Mouse (Mus musculus): ENCODE results near the gene Mnt. TPM values are rescaled to one million over a fixed set of nuclear protein-coding genes. Genes with fewer than 3 reads are reported as not detected.

Gene Mnt
- 18.8 TPM for polyA plus RNA-seq (2017; shearing (Covaris generic))

DNA sequence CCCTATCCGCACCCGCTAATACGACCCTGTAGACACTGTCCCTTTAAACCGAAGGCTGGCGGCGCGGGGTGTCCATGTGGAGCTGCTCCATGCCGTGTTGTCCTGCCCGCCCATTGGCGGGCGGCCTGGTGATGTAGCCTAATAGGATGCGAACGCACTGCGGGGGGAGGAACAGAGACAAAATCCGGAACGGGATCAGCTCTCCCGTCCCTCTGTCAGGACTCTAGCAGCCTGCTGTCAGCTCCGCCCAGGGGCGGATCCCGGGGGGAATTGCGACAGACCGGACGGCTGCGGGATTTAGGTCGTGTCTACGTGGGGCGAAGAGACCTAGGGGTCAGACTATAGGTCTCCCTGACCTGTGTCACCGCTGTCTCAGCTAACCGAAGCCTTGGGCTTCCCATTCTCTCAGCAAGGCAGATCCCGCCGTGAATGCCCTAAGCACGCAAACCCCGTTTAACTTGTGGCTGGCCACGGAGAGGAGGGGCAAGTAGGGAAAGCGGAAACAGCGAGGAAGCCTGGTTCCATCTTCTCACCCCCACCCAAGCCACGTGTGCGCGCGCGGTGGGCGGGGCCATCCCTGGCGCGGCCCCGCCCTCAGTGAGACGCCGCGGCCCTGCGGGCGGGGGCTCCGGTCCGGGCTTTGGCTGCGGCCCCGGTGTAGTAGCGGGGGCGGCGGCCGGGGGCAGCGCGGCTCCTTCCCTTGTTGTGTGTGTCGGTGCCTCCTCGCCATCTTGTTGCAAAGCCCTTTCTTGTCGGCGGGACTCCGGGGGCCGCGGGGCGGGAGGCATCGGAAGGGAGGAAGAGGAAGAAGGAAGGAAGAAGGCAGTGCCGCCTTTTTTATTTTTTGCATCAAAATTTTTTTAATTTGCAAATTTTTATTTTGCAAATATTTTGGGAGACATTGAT is at the start of gene Mnt:
Gene Mnt (plus strand): TSS at position 665 of the 906 bp plus-strand sequence.

Other genes starting within 250 kb of the Mnt start
- 11.7 TPM for gene Rap1gap2, start 220.0 kb upstream of the Mnt start, polyA plus RNA-seq (2017; shearing (Covaris generic))
- gene Ccdc92b, start 211.3 kb upstream of the Mnt start, polyA plus RNA-seq (2017; shearing (Covaris generic)) = not detected
- 28.2 TPM for gene Cluh, start 181.4 kb upstream of the Mnt start, polyA plus RNA-seq (2017; shearing (Covaris generic))
- gene Pafah1b1, start 106.2 kb upstream of the Mnt start, polyA plus RNA-seq (2017; shearing (Covaris generic)) = 103 TPM
- 31.3 TPM for gene Mettl16, start 60.1 kb upstream of the Mnt start, polyA plus RNA-seq (2017; shearing (Covaris generic))
- 3.6 TPM for gene Sgsm2, start 66.1 kb downstream of the Mnt start, polyA plus RNA-seq (2017; shearing (Covaris generic))
- 40.9 TPM for gene Tsr1, start 67.2 kb downstream of the Mnt start, polyA plus RNA-seq (2017; shearing (Covaris generic))
- gene Smg6, start 94.9 kb downstream of the Mnt start, polyA plus RNA-seq (2017; shearing (Covaris generic)) = 28.6 TPM
- 3.6 TPM for gene Srr, start 95.0 kb downstream of the Mnt start, polyA plus RNA-seq (2017; shearing (Covaris generic))